Mouse (Mus musculus) erythroblast, adult 5-6 weeks (primary cell): ENCODE measurements around the gene Usp5. TPM values are rescaled to one million over a fixed set of nuclear protein-coding genes. Genes with fewer than 3 reads are reported as not detected.
A peak's percentile ranks its signal among the peaks of the same experiment; 100 is the strongest.
"Not testable (repeated sequence)": the region's sequence is repeated elsewhere in the genome, so short reads cannot be mapped to it uniquely, and the experiment has no call there.

Source experiments
- ATAC-seq: replicated peaks from 2 replicates; pipeline ENCODE4 v1.8.0; 2016; ENCODE audit warnings: moderate number of reproducible peaks, mild to moderate bottlenecking, moderate TSS enrichment, inconsistent platforms; ENCODE audit not compliant: poor library complexity, low FRiP score, severe bottlenecking
- total RNA-seq, 2 experiments: library from RNA; stranded (forward) in 1 of 2; stranded (reverse) in 1 of 2; fragments of 150-400 nt in 1 of 2; fragments of 200-764, 138-1000 nt in 1 of 2; gene quantifications; 2 replicates each; pipeline versions ENCODE4 v1.2.3 to v1.2.4; 2015 to 2017; ENCODE audit warnings: low replicate concordance in 2 of 2

The Usp5 gene
- total RNA-seq, 2 experiments from 2014 or later: 29.6 to 34.6 TPM

DNA sequence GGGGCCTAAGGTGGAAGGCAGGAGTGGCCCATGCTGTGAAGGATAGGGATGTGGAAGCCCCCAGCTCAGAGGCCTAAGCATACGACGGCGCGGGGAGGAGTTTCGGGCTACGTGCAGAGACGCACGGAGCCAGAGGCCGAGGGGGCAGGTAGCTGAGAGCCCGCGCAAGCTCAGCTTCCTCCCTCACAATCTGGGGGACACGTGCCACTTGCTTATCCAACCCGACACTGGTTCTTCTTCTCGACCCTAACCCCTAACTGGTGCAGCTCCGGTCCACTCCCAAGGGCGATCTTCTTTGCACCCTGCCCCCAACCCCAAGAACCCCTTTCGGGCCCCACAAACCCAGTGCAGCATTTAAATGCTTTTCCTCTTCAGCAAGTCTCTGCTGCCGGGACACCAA, 15.8 kb downstream of the Usp5 start:
- 0 out of 2 replicates have a peak, but pooled peaks have one; percentile 13 for ATAC-seq

DNA sequence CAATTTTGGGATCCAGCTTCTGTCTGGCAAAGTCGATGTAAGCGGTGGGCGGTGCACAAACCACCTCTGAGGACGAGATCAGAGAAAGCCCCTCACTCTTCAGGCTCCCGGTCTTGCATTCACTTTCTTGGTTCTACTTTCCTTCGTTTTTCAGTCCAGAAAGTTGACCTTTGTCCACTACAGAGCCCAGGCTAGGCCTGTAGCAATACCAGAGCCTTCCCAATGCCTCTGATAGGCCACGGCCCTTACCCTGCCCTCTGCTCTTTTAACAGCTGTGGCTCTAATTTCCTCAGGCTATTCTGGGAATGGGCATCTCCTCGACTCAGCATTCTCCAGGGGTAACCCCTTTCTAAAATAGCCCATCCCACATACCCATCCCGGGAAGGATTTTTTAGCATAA, 16.4 kb downstream of the Usp5 start:
- no peak for ATAC-seq

DNA sequence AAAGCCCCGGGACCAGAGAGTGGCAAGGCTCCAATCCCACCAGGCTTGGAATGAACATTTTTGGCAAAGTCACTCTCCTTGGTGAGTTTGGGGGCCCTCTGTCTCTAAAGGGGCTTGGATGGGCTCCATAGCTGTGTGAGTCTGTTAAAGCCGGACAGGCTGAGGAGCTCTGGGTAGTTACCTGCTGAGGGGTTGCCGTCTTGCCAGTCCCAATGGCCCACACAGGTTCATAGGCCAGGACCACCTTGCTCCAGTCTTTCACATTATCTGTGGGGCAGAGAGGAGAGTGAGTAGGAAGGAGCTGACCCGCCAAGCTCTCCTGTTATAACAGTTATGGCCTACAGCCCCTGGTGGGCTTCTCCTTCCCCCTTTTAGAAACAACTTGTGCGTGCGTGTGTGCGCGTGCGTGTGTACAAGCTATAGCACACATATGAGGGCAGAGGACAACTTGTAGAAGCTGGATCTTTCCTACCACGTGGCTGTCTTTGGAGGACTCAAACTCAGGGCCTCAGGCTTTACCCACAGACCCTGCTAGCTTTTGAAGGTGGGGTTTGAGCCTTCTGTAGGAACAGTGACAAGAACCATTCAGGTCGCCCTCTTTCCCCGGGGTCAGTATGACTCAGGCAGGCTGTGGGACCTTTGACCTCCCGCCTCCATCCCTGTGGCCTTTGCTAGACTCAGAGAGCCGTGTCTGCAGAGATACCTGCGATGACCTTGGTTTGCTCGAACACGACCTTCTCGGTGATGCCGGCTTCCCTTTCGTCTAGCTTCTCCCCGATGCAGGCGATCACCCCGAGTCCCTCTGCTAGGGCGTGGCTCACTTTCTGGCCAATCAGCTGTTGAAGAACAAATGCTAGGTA, 17.4 kb downstream of the Usp5 start:
- ATAC-seq: no peak

DNA sequence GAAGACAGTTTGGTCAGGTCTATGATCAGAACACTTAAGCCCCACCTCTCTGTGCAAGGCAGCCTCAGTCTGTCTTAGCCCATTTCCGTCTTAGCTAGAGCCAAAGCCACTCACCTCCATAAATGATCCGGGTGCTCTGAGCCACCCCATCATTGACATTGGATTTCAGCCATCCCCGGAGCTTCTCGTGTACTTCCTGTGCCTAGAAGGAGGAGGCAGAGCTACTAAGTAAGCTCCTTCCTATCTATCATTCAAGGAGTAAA, 17.9 kb downstream of the Usp5 start:
- no peak for ATAC-seq

DNA sequence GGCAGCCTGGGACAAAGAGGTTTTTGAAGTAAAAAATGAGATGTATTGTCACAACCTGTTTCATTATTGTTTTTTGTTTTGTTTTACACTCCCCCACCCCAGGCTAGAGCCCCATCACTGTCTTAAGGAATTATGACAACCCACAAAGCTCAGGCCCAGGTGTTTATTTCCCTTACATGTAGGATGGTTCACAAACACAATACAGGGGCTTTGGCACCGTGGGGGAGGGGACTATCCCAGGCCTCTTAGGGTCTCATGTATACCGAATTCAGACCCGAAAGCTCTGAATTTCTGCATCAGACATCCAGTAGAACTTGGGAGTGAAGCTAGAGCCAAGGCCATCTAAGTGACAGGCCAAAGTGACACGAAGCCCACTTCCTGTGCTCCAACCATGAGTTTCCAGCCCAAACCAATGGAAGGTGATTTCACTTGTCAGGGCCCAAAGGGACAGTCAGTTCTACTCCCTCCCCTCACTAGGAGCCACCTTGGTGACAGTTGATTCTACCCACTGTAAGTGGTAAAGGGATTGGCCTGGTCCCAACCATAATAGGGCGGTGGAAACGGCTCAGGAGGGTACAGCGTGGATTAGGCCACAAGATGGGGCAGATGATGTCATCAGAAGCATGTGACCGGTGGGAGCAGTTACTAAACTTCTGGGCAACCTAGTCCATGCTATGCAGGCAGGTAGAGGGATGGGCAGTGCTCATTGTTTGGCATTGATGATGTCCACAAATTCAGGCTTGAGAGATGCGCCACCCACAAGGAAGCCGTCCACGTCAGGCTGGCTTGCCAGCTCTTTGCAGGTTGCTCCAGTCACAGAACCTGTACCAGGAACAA, 18.5 kb downstream of the Usp5 start:
- not testable (repeated sequence) for ATAC-seq

DNA sequence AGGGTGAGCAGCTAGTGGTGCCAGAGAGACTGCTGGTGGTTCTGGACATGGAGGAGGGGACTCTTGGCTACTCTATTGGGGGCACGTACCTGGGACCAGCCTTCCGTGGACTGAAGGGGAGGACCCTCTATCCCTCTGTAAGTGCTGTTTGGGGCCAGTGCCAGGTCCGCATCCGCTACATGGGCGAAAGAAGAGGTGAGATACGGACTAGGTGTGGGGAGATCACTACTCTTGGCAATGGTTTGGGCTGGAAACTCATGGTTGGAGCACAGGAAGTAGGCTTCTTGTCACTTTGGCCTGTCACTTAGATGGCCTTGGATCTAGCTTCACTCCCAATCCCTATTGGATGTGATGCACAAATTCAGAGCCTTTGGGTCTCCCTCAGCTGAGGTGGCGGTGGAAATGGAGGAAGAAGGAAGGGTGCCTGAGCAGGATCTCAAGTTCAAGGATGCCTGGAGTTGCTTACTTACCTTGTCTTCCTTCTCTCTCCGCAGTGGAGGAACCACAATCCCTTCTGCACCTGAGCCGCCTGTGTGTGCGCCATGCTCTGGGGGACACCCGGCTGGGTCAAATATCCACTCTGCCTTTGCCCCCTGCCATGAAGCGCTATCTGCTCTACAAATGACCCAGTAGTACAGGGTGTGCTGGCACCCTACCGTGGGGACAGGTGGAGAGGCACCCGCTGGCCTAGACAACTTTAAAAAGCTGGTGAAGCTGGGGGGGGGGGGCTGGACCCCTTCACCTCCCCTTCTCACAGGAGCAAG, 19.3 kb downstream of the Usp5 start:
- 0 out of 2 replicates have a peak, but pooled peaks have one; percentile 1 for ATAC-seq

DNA sequence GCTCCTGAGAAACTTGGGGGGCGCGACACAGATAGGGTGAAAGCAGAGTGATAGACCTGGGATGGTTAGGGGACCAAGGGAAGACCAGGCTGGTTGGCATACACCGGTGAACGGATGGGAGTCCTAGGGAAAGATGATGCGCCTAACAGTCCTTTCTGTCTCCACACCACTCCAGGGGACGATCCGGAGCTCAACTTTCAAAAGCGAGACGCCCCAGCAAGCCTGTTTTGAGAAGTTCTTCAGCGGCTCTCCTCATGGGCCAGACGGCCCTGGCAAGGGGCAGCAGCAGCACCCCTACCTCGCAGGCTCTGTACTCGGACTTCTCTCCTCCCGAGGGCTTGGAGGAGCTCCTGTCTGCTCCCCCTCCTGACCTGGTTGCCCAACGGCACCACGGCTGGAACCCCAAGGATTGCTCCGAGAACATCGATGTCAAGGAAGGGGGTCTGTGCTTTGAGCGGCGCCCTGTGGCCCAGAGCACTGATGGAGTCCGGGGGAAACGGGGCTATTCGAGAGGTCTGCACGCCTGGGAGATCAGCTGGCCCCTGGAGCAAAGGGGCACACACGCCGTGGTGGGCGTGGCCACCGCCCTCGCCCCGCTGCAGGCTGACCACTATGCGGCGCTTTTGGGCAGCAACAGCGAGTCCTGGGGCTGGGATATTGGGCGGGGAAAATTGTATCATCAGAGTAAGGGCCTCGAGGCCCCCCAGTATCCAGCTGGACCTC, 20.1 kb downstream of the Usp5 start:
- ATAC-seq: peak; percentile 74

DNA sequence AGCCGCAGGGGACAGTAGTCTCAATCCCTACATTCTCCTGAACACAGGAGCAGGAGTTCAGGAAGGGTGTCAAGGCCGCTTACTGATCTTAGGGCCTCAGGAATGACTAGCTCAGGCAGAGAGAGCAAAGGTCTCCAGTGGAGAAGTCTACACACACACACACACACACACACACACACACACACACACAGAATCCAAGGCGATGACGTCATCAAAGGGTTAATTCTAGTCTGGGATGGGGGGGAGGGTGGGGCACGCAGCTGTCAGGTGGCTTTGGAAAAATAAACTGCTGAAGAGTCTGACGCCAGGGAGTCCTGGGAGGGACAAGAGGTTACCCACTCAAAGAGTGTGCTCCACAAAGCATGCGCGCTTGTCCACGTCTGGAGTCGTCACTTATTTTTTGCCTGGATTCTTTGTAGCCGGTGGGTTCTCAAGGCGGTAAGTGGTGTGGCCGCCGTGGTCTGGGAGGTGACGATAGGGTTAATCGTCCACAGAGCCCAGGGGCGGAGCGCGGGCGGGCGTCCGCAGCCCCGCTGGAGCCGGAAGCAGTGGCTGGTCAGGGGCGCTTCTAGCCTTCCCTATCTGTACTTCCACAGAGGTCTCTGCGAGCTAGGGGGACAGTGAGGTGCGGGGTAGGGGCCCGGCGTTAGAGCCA, 20.8 kb downstream of the Usp5 start, which contains the start of gene Spsb2:
TSS of gene Spsb2 (plus strand) at position 304 of the 655 bp plus-strand sequence.
- ATAC-seq: peak; percentile 62

DNA sequence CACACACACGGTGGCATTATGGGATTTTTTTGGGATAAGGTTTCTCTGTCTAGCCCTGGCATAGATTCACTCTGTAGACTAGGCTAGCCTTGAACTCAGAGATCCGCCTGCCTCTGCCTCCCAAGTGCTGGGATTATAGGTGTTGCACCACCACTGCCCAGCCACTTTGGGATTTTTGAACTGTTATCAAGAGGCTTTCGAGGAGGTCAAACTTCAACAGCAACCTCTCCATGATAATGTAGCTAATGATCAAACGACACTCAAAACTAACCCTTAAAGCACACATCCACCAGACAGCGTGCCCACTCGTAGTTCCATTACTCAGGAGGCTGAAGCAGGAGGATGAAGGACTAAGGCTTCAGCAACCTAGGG, 21.3 kb downstream of the Usp5 start:
- no peak for ATAC-seq

DNA sequence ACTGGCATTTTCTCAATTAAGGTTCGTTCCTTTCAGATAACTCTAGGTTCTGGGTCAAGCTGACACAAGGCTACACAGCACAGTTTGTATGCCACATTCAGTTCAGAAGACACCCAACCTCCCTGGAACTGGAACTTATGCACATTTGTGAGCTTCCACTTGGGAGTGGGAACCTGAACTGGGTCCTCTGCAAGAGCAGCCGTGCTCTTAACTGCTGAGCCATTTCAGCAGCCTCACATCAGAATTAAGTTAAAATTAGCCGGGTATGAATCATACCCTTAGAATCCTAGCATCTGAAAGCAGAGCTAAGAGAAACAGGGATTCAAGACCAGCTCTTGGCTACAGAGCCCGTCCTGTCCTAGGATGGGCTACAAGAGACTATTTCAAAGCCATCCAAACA, 21.9 kb downstream of the Usp5 start:
- ATAC-seq: no peak

DNA sequence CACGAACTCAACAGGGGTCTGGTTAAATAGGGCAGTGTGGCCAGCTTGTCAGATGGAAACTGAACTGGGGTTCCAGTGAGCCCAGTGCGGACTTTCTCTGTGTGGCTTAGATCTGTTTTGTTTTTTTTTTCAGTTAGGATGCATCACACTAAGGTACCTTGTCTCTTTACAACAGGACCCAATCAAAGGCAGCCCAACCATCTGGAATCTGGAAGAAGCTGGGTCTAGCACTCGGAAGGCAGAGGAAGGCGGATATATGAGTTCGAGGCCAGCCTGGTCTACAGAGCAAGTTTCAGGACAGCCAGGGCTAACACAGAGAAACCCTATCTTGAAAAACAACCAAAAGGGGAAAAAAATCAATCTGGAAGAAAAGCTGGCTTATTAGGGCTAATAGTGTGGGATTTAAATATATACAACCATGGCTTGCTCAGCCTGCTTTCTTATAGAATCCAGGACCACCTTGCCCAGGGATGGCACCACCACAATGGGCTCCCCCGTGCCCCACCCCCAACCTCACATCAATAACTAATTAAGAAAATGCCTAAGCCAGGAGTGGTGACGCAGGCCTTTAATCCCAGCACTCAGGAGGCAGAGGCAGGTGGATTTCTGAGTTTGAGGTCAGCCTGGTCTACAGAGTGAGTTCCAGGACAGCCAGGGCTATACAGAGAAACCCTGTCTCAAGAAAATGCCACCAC, 22.7 kb downstream of the Usp5 start:
- no peak for ATAC-seq

DNA sequence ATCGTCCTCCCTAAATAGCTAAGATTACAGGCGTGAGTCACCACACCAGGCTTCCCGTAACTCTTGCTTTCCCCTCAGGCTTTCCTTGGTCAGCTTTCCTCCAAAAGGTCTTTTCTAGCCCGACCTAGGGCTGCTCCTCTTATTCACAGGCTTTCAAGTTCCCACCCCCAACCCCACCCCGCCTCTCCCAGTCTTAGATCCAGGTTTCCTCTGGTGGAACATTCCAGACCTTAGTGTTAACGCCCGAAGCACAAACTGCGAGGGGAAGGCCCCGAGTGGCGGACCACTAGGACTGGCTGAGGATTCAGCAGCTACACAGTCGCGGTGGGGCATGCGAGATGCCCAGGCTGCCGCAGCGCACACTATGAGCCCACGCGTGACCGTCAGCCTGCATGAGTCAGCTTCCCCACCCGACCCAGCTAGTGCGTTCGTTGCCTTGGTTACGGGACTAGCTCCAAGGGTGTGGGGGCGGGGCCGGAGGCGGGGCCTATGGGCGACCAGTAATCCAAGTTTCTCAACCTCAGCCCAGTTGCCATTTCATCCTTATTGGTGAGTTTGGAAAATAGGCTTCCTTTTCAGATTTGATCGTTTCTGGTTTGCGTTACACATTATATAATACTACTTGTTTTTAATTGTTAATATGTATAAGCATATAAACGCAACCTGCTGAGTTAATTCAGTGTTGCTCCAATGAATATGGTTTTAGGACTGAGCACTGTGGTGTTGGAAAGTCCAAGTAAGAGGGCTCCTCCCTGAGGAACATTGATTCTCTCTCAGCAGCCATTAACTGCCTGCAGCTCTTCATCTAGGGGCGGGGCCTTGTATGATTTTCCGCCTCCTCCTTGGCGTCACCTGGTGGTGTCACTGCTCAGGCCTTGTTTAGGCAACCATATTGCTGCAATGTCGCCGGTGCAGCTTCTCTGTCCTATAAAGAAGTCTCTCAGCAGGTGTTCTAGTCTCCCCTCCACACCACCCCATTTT, 23.7 kb downstream of the Usp5 start:
- peak; percentile 76 for ATAC-seq

DNA sequence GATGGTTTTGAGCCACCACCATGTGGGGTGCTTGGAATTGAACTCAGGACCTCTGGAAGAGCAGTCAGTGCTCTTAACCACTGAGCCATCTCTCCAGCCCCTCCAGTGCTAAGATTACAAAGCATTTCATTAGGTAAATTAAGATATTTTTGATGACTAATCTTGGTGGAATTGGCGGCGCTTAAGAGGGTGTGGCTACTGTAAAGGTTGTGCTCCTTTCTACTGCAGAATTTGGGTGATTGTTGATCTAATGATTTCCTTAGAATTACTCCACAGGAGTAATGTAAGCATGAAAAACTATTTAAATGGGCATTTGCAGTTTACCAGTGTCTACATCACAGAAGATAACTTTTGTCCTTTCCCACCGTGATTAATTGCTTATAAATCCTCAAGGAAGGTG, 24.9 kb downstream of the Usp5 start:
- no peak for ATAC-seq

DNA sequence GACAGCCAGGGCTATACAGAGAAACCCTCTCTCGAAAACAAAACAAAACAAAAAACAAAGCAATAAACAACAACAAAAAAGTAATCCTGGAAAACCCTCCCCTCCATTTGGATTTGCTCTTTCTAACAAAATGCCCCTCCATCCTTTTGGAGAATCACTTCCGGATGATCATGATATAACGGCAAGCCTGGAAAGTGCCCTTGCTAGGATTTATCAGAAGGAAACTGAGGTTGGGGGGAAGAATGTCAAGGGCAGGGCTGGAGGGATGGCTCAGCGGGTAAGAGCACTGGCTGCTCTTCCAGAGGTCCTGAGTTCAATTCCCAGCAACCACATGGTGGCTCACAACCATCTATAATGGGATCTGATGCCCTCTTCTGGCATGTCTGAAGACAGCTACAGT, 25.6 kb downstream of the Usp5 start:
- not testable (repeated sequence) for ATAC-seq

DNA sequence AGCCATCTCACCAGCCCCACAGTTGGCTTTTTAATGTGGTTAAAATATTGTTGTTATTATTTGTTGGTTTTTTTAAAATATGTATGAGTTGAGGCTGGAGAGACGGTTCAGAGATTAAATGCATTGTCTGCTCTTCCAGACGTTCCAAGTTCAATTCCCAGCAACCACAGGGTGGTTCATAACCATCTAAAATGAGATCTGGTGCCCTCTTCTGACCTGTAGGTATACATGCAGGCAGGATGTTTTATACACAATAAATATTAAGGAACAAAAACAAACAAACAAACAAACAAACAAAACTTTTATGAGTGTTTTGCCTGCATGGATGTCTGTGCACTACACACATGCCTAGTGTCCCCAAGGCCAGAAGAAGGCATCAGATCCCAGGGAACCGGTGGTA, 26.2 kb downstream of the Usp5 start:
- no peak for ATAC-seq

DNA sequence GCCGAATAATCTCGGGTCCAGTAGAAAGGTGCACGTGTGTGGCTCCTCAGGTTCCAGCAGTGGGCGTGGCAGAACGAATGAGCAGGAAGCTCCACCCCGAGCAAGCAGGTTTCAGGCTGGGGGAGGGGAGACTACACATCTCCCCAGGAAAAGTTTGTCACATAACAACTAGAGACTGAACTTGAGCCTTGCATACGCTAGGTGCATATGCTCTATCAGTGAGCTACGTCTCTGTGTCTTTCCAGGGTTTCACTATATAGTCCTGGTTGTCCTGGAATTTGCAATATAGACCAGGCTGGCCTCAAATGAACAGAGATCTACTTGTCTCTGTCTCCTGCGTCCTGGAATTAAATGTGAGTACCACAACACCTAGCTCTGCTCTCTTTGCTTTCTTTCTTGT, 26.9 kb downstream of the Usp5 start:
- ATAC-seq: not testable (repeated sequence)

DNA sequence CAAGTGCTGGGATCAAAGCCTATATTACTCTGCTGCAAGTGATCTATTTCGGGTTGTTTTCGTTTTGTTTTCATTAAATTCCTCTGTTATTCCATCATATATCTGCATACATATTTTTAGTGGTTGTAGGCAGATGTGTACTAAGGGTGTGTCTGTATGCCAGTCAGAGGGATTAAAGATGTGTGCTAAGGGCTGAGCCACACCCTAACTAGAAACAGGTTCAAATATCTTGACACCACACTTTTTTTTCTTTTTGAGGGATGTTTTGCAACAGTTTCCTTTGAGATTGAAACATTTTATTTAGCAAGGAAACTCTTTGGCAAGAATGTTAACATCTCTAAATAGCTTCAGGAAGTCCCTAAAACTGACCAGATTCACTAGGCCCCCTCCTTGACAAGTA, 33.1 kb downstream of the Usp5 start:
- ATAC-seq: no peak

DNA sequence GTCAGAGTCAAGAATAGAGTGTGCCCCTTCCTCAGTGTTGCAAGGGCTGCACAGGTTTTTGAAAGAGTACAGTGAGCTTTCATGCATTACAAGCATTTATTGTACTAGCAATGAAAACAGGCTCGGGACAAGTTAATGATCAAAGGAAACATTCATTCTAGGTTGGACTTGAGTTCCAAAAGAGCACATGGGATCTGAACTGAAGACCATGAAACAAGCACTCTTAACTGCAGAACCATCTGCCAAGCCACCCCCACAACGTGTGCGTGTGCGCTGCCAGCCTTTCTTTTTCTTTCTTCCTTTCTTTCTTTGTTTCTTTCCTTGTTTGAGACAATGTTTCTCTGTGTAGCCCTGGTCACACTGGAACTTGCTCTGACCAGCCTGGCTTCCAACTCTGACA, 33.5 kb downstream of the Usp5 start:
- ATAC-seq: no peak
